Mouse (Mus musculus) forebrain, postnatal 0 days (tissue): ENCODE measurements around the gene Tas1r3. TPM values are rescaled to one million over a fixed set of nuclear protein-coding genes. Genes with fewer than 3 reads are reported as not detected.

Experiments used
- ATAC-seq: fragments of 200-750 bp; cut with Nextera tagmentation; 2 replicates; pipeline ENCODE4 v1.8.0; 2017; ENCODE audit warnings: mild to moderate bottlenecking, moderate library complexity
- DNase-seq: peaks from one replicate; pipeline ENCODE4 v3.0.0-alpha.2; 2015
- H3K27ac ChIP-seq: fragments of 300-500 bp; sonication (generic); 2 replicates; pipeline ENCODE4 v1.5.1; 2014; ENCODE audit warnings: low read depth, mild to moderate bottlenecking, antibody characterized with exemption, low read length, moderate library complexity, mixed read lengths
- H3K27me3 ChIP-seq: fragments of 300-500 bp; sonication (generic); 2 replicates; pipeline ENCODE4 v1.6.1; 2014; ENCODE audit warnings: mild to moderate bottlenecking, low read length, mixed read lengths; ENCODE audit not compliant: insufficient read depth
- H3K36me3 ChIP-seq: fragments of 300-500 bp; sonication (generic); 2 replicates; pipeline ENCODE4 v1.6.1; 2014; ENCODE audit warnings: mild to moderate bottlenecking, moderate library complexity; ENCODE audit not compliant: insufficient read depth
- H3K4me1 ChIP-seq: fragments of 300-500 bp; sonication (generic); 2 replicates; pipeline ENCODE4 v1.6.1; 2014; ENCODE audit warnings: antibody characterized with exemption; ENCODE audit not compliant: insufficient read depth
- H3K4me2 ChIP-seq: fragments of 300-500 bp; sonication (generic); 2 replicates; pipeline ENCODE4 v1.6.1; 2014; ENCODE audit warnings: low read depth, mild to moderate bottlenecking, moderate library complexity
- H3K4me3 ChIP-seq: fragments of 300-500 bp; sonication (generic); 2 replicates; pipeline ENCODE4 v1.5.1; 2014; ENCODE audit warnings: low read depth, low read length, mixed read lengths
- H3K9ac ChIP-seq: fragments of 300-500 bp; sonication (generic); 2 replicates; pipeline ENCODE4 v1.6.1; 2014; ENCODE audit warnings: mild to moderate bottlenecking
- H3K9me3 ChIP-seq: fragments of 300-500 bp; sonication (generic); 2 replicates; pipeline ENCODE4 v1.6.1; 2016; ENCODE audit warnings: low read length
- CTCF ChIP-seq: sonication (generic); IDR thresholded peaks from 2 replicates; pipeline ENCODE4 v1.5.1; 2016; ENCODE audit warnings: antibody characterized with exemption, control low read depth, low read depth
- WGBS: fragments of 180-500 bp; shearing (Covaris S2); extraction: QIAGEN DNeasy Blood & Tissue Kit; methylation state at CpG from one replicate; pipeline ENCODE4 v1.1.7; 2014; 5-methylcytosine and 5-hydroxymethylcytosine counted together
- polyA plus RNA-seq: library from polyadenylated mRNA; unstranded; fragments of >200 nt; fragmentation: Nextera tagmentation; extraction: Ambion mirVana; gene quantifications from 2 replicates; pipeline ENCODE4 v1.2.1, GENCODE M21; 2015
- total RNA-seq: library from RNA; depleted of rRNA; stranded (reverse); fragments of >200 nt; gene quantifications from 2 replicates; pipeline ENCODE4 v1.2.3, GENCODE M21; 2014; rRNA removed

Gene Tas1r3
- 0.54 and 0.67 TPM in 2 replicates for total RNA-seq
- polyA plus RNA-seq = 0.14 and 0.22 TPM in 2 replicates

- Histone ChIP-seq H3K27me3 (no peaks in the 10 kb centered on the region), H3K9me3 (no peaks in the 10 kb centered on the region), H3K27ac (no peak within 1 kb of the TSS), H3K4me1 (no peaks in the 10 kb centered on the region), H3K4me2 (no peak within 1 kb of the TSS), H3K4me3 (no peak within 1 kb of the TSS), H3K36me3 (peaks cover 64% of the 10 kb centered on the region), H3K9ac (no peak within 1 kb of the TSS)
- no peak for DNase-seq
- TF ChIP-seq CTCF = no peak
- WGBS = 80% methylated on average over 5 of the region's 5 CpGs
- ATAC-seq = no peak
These were observed at the start of gene Tas1r3 for GRCm38 (mm10) chr4:155863001-155863400. TSS of gene Tas1r3 (minus strand) at chr4:155863362.

GRCm38 (mm10) chr4:155908751-155909150 is 45.6 kb upstream of the Tas1r3 start:
- H3K36me3 ChIP-seq = peaks cover 37% of the 10 kb centered on the region
- DNase-seq = no peak
- no peak for ATAC-seq
- no peaks in the 10 kb centered on the region for H3K9me3 ChIP-seq
- TF ChIP-seq CTCF = no peak
- no peak overlapping the region for H3K4me3 ChIP-seq
- H3K27ac ChIP-seq = no peak overlapping the region
- no peaks in the 10 kb centered on the region for H3K27me3 ChIP-seq
- no peak overlapping the region for H3K4me2 ChIP-seq
- WGBS = 88% methylated on average over 4 of the region's 4 CpGs
- no peaks in the 10 kb centered on the region for H3K4me1 ChIP-seq
- H3K9ac ChIP-seq = no peak overlapping the region

GRCm38 (mm10) chr4:155908281-155908680 is 45.1 kb upstream of the Tas1r3 start:
- Histone ChIP-seq H3K27me3 (no peaks in the 10 kb centered on the region), H3K36me3 (peaks cover 41% of the 10 kb centered on the region), H3K9ac (no peak overlapping the region), H3K27ac (no peak overlapping the region), H3K4me2 (no peak overlapping the region), H3K4me1 (no peaks in the 10 kb centered on the region), H3K9me3 (no peaks in the 10 kb centered on the region), H3K4me3 (no peak overlapping the region)
- DNase-seq (no peak), ATAC-seq (0 out of 2 replicates have a peak, but pooled peaks have one; percentile 19)
- WGBS = 76% methylated on average over 7 of the region's 7 CpGs
- no peak for TF ChIP-seq CTCF

GRCm38 (mm10) chr4:155907003-155907402 is 43.8 kb upstream of the Tas1r3 start:
- Histone ChIP-seq H3K4me2 (no peak overlapping the region), H3K27ac (no peak overlapping the region), H3K36me3 (peaks cover 54% of the 10 kb centered on the region), H3K4me3 (no peak overlapping the region), H3K9me3 (no peaks in the 10 kb centered on the region), H3K27me3 (no peaks in the 10 kb centered on the region), H3K9ac (no peak overlapping the region), H3K4me1 (no peaks in the 10 kb centered on the region)
- DNase-seq = no peak
- ATAC-seq = no peak
- 86% methylated on average over 11 of the region's 11 CpGs for WGBS
- TF ChIP-seq CTCF = no peak

- no peaks in the 10 kb centered on the region for H3K9me3 ChIP-seq
- H3K27ac ChIP-seq = no peak overlapping the region
- H3K4me1 ChIP-seq = no peaks in the 10 kb centered on the region
- TF ChIP-seq CTCF = no peak
- 83% methylated on average over 9 of the region's 9 CpGs for WGBS
- H3K9ac ChIP-seq = no peak overlapping the region
- H3K36me3 ChIP-seq = peaks cover 63% of the 10 kb centered on the region
- no peaks in the 10 kb centered on the region for H3K27me3 ChIP-seq
- ATAC-seq = no peak
- DNase-seq = no peak
- H3K4me2 ChIP-seq = no peak overlapping the region
- H3K4me3 ChIP-seq = no peak overlapping the region
These were observed 43.0 kb upstream of the Tas1r3 start for GRCm38 (mm10) chr4:155906125-155906524.

- DNase-seq (no peak), ATAC-seq (no peak)
- no peak for TF ChIP-seq CTCF
- WGBS = 90% methylated on average over 13 of the region's 13 CpGs
- H3K4me1 ChIP-seq = no peaks in the 10 kb centered on the region
- no peaks in the 10 kb centered on the region for H3K9me3 ChIP-seq
- no peak overlapping the region for H3K4me2 ChIP-seq
- no peak overlapping the region for H3K4me3 ChIP-seq
- H3K9ac ChIP-seq = no peak overlapping the region
- peaks cover 68% of the 10 kb centered on the region for H3K36me3 ChIP-seq
- H3K27me3 ChIP-seq = no peaks in the 10 kb centered on the region
- H3K27ac ChIP-seq = no peak overlapping the region
These were observed 42.5 kb upstream of the Tas1r3 start for GRCm38 (mm10) chr4:155905634-155906033.

- H3K9ac ChIP-seq = no peak overlapping the region
- WGBS = 92% methylated on average over 13 of the region's 13 CpGs
These were observed 41.3 kb upstream of the Tas1r3 start for GRCm38 (mm10) chr4:155904318-155905102.

More at GRCm38 (mm10) chr4:155904318-155905102, 41.3 kb upstream of the Tas1r3 start:
- Histone ChIP-seq H3K9me3 (no peaks in the 10 kb centered on the region), H3K27ac (no peak overlapping the region), H3K36me3 (peaks cover 79% of the 10 kb centered on the region), H3K4me2 (no peak overlapping the region), H3K27me3 (no peaks in the 10 kb centered on the region), H3K4me1 (no peaks in the 10 kb centered on the region), H3K4me3 (no peak overlapping the region)
- DNase-seq (peak; percentile 42), ATAC-seq (no peak)
- peak; percentile 57 for TF ChIP-seq CTCF
